Mouse (Mus musculus): ENCODE measurements at regions not wholly inside any gene's neighbourhood (a gene's known extent, or its start where the extent isn't known, plus 50 kb on each side); places are given as distances from the start of the nearest gene placed in this dataset.

- TF ChIP-seq CTCF (IDR thresholded peaks at IDR 0.05; ENCODE audit: low read depth) = no peak
- no peak for TF ChIP-seq EP300 (optimal IDR thresholded peaks at IDR 0.05)
Measured at GRCm38 (mm10) chr3:101685203-101685602, 80.7 kb upstream of the Atp1a1 start.

All from stomach, postnatal 0 days (tissue).